Mouse (Mus musculus): ENCODE results near the gene Eya4.

The Eya4 gene

DNA sequence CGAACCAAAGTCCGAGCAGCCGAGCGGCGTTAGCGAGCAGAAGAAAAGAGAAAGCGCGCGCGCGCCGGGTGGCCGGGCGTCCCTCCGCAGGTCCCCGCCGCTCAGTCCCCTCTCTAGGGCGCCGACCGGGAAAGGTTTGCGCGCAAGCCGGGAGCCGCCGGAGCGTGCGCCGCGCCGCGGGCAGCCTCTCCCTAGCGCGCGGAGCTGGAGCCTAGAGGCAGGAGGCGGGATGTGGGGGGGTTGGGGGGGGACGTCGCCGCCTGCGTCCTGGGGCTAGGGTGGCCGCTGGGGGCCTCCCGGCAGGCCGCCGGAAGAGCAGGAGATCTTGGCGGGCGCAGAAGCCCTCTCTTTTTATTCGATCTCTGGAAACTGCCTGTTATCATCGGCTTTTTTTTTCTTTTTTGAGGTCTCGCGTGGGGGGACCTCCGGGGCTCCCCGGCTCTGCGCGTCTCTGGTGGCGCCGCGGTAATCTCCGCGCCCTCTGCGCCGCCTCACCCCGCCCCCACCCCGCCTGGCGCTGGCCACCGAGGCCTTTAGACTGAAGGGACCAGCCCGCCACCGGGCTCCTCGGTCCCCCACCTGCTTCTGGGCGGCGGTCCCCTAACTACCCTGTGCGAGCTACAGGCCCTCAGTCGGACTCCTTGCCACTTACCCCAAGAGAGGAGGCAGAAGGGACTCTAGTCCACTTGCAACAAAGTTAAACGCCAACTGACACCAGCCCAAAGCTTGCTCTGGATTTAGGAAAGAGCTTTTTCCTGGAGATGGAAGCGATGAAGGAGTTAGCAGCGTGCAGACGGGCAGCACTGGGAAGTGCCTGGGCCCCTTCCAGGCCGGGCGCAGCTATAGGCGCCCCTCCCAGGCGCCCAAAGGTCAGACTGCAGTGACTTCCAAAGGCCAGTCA is at the start of gene Eya4:
Gene Eya4 (minus strand): TSS at position 776 of the 901 bp plus-strand sequence.
- no peak for DNase-seq (ENCODE audit: low read depth)

DNA sequence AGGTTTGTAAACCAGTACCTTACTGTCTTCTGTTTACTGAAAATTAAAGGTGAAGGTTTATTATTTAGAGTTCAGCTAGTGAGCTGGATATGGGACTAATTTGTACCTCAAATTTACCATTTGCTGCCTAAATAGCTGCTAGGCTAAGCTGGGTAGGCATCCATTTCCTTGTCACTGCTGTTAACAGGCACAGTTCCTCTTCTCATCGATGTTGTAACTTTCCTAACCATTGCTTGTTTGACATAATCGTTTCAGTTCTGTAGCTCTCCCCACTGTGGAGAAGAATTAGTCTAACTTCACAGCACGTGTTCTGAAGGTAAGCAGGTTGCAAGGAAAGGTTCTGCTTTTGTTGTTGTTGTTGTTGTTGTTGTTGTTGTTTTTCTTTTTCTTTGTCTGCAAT is 44.8 kb upstream of the Eya4 start:
- no peak for DNase-seq (ENCODE audit: low read depth)

DNA sequence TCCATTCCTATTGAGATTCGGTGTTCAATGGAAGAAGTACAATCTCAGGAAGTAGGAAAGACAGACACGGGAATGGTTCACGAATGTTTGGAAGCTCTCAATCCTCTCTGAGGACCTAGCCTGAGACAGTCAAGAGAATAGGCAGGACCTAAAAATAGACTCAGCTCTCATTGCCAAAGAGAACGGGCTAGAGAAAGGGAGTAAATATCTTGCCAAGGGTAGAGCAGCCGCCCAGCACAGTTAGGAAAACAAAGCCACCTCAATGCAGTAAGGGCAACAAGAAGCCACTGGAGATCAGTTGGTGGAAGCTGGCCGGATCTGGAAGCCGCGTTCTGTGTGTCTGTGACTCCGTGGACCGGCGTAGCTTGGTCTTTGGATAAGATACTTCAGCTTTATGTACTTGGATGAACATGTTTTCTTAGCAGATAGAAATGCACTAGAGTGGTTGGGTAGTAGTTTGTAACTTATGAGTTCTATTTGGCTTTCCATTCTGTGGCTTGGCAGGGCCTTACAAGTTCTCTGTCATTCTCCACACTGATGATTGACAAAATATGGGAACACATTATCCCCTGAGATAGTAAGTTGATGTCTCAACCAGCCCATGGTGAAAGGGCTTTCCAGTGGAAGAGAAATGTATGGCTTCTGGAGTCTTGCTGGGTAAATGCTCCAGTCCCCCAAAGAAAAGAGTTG is 44.1 kb upstream of the Eya4 start:
- DNase-seq (ENCODE audit: low read depth): no peak

GRCm38 (mm10) chr10:23394152-23394551 is 43.6 kb upstream of the Eya4 start:
- DNase-seq (ENCODE audit: low read depth): no peak

- DNase-seq (ENCODE audit: low read depth): no peak
Observed at GRCm38 (mm10) chr10:23363866-23364265, 13.3 kb upstream of the Eya4 start.

DNA sequence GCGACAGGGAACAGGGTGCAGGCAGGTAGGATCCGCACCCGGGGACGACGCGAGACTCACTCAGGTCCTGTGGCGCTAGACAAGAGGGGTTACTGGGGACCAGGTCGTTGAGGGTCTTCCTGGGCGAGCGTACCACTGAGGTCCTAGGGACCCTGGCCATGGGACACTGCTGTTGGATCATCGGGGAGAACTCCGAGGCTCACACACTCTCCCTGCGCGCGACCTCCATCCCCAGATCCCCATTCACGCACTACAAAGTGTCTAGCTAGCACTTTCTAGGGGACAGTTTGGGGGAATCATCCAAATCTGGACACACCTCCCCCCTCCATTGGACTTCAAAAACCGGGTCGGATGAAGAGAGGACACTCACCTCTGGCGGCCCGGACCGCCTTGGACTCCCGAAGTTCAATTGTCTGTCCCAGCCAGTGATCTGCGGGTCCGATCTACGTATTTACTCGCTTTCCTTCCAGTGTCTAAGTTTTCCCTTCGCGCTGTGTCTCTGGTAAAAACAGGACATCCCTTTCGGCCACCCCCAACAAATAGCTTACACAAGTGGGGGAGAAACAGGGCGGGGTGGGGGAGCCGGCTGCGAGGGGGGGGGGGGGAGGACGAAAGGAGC is 1.1 kb downstream of the Eya4 start:
- no peak for DNase-seq (ENCODE audit: low read depth)

DNA sequence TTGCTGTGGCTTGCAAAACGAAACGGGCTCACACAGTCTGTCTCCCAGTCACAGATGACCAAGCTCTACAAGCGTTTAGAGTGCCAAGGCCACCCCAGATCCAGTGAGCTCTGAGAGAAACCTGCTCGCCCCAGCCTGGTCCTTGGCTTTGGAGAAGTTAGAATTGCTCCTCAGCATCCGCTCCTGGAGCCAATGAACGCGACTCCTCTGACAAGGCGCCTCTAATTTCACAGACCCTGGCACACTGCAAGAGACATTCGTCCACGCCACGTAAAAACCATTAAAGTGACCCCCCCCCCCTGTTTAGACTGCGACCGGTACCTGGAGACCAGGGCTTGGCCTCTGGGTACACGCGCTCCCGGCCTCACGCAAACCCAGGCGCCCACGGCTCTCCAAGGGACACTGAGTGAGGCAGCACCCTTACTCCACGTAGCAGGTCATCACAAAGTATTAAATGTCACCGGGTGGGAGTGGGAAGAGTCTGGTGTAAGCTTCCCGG is 1.6 kb downstream of the Eya4 start:
- DNase-seq (ENCODE audit: low read depth): no peak

- no peak for DNase-seq (ENCODE audit: low read depth)
Observed at GRCm38 (mm10) chr10:23348101-23348892, 2.3 kb downstream of the Eya4 start.

DNA sequence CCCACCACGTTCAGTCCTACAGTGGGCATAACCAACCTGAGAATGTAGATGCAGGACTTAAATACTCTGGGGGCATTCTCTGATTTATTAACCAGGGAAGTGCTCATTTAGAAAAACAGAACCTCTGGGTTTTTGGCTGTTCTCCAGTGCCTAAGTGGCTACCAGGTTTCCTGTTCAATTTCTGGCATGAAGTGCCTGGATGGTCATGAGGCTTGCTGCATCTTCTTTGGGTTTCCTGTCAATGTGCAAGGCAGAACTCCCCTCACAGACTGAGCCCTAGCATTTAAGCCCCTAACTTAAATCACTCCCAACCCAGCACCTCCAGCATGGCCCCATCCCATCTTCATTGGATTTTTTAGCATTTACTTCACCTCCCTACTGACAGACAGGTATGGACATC is 13.3 kb downstream of the Eya4 start:
- DNase-seq (ENCODE audit: low read depth): no peak

GRCm38 (mm10) chr10:23332768-23333167 is 17.8 kb downstream of the Eya4 start:
- no peak for DNase-seq (ENCODE audit: low read depth)

GRCm38 (mm10) chr10:23327651-23328050 is 22.9 kb downstream of the Eya4 start:
- no peak for DNase-seq (ENCODE audit: low read depth)

GRCm38 (mm10) chr10:23322275-23322674 is 28.3 kb downstream of the Eya4 start:
- DNase-seq (ENCODE audit: low read depth): no peak

- DNase-seq (ENCODE audit: low read depth): no peak
Observed at GRCm38 (mm10) chr10:23295616-23296015, 55.0 kb downstream of the Eya4 start.

- no peak for DNase-seq (ENCODE audit: low read depth)
Observed at GRCm38 (mm10) chr10:23292495-23292894, 58.1 kb downstream of the Eya4 start.

DNA sequence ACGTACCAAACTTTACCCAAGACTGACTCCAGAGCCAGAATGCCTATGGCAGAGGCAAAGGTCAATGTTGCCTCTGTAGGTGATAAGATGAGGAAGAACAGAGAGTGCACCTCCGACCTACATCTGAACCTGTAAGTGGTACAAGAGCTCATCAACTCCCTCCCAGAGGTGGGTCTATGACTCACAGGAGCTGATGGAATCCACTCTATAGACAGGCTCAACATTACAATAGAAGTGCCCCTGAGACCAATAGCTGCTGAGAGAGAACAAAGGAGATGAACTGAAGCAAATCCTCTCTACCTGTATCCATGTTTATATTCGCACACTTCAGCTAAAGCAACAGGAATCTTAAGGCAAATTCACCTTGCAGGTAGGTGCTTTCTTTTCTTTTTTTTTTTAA is 73.2 kb downstream of the Eya4 start:
- no peak for DNase-seq (ENCODE audit: low read depth)

DNA sequence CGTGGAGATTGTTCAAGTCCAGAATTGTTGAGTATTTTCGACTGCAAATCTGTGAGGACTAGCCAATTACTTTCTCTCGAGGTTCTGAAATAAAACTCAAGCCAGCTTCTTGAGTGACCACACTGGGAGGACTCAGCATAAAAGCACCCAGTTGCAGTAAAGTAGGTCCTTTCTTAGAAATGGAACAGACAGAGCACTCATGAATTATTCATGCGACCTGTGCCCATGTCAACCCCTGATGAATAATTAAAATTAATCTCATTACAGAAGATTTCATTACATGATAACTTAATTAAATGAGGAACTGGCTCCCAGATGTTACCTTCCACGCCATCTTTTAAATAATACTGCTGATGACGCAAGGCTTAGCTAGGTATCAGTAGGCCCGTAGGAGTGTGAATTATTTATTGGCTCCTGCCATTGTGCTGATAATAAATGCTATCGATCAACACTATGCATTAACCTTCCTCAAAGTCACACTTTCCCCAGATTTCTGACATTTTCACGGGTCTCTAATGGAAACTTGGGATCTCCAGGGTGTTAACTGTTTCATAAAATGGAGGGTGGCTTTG is 79.5 kb downstream of the Eya4 start:
- DNase-seq (ENCODE audit: low read depth): no peak

DNA sequence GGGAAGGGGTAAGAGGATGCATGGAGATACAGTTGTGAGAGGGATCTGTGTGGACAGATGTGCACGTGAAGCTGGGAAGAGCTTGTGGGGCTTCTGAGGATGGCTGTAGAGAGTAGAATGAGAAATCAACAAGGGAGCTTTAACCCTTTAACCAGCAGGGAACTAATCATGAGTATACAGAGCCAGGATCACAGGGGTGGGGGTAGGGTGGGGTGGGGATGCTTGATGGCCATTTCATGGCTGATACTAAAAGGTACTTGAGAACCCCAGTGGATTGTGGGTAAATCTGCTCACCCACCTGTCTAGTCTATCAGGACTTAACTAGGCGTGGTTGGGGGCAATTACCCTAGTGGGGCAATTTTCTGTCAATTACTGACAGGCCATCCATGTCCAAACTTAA is 80.1 kb downstream of the Eya4 start:
- DNase-seq (ENCODE audit: low read depth): no peak

- DNase-seq (ENCODE audit: low read depth): no peak
Observed at GRCm38 (mm10) chr10:23252180-23252579, 98.4 kb downstream of the Eya4 start.

DNA sequence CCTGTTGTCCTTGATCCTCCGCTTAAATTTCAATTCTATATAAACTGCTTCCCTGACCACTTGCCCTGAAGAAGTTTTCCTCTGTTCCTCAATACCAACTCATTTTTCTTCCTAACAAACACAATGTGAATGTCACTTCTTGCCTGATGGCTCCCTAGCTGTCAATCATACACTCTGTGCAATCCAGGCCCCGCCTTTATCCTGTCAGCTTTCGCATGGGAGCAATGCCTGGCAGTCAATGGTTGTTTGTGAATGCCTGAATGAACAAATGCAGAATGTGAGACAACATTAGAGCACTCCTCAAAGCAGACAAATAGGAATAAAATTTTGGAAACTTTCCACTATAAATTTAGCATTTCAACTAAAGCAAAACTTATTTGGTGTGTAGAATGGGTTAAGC is 104.1 kb downstream of the Eya4 start:
- no peak for DNase-seq (ENCODE audit: low read depth)

DNA sequence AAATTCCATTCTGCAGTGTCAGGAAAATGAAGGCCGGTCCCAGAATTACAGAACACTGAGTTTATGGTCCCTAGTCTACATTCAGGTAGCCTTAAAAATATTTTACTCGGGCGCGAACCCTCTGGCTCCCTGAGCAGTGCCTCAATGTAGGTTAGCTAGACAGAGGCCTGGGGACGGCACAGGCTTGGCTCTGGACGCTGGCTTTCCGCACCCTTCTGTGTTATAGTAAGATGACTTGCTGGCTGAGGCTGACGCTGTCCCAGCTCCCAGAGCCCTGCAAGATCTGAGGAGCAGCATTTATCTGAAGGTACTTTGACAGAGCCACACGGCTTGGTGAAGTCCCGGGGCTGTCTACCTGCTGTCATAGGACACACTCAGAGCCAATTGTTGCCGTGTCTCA is 113.7 kb downstream of the Eya4 start:
- no peak for DNase-seq (ENCODE audit: low read depth)

DNA sequence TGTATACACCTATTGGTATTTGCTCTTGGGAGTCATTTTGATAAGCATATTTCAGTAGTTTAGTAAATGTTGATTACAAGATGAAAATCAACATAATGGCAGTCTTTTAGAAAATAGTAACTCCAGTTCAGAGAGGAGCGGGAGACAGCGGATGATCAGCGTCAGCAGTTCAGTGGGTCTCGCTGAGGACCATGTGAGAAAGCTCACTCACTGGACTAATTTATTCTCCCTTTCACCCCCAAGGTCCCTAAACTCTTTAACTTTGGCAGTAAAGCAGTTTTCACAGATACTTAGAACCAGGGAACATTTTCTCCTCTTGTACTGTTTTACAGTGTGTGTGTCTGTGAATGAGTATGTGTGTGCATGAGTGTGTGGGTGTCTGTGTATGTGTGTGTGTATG is 115.2 kb downstream of the Eya4 start:
- DNase-seq (ENCODE audit: low read depth): no peak

- no peak for DNase-seq (ENCODE audit: low read depth)
Observed at GRCm38 (mm10) chr10:23233425-23233824, 117.2 kb downstream of the Eya4 start.

All from c-Kit-positive CD71-negative TER-119-negative erythroid progenitor cells, embryonic 14.5 days (primary cell).